Mouse (Mus musculus): Measurements from ENCODE around the gene Dppa3.

DNA sequence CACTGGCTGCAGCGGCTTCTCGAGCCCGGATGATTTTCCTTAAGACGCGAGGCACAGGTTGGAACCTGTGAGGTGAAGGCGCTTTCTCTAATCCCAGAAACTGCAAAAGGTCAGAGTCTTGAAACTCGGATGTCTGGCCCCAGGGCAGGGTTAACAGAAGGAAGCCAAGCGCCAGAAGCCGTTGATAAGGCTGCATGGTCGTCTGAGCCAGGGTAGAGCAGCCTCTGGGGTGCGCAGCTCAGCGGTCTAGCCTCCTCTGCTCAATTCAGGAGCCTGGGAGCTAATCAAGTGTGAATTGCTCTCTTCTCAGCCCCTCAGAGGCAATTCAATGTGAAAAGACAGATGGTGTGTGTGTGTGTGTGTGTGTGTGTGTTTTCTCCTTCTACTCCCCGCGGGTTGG lies 16.4 kb upstream of the Dppa3 start, which contains the start of gene Gdf3:
- no peak for TF ChIP-seq GATA1 (IDR thresholded peaks at IDR 0.05; ENCODE audit: low read length)
- TF ChIP-seq TAL1 (IDR thresholded peaks at IDR 0.05; ENCODE audit: low read length), result no peak

Data from erythroblast, embryonic 14.5 days (primary cell).